Mouse (Mus musculus) liver, postnatal 0 days (tissue): ENCODE measurements around the gene Col8a1.

ENCODE experiments used
- CTCF ChIP-seq: sonication (generic); IDR thresholded peaks from 2 replicates; pipeline ENCODE4 v1.5.1; 2016; ENCODE audit warnings: antibody characterized with exemption, low read depth
- EP300 ChIP-seq: IDR thresholded peaks from 2 replicates; pipeline ENCODE4 v1.6.1; 2016; ENCODE audit warnings: antibody characterized with exemption, low read depth, mild to moderate bottlenecking

GRCm38 (mm10) chr16:57734942-57735341 is 19.6 kb downstream of the Col8a1 start:
- TF ChIP-seq EP300 (no peak), CTCF (no peak)
